Mouse (Mus musculus) kidney, postnatal 0 days (tissue): ENCODE data around the gene Ambra1. TPM values are rescaled to one million over a fixed set of nuclear protein-coding genes. Genes with fewer than 3 reads are reported as not detected.

Experiments
- ATAC-seq: fragments of 200-750 bp; cut with Nextera tagmentation; replicated peaks from 2 replicates; pipeline ENCODE4 v1.8.0; 2017; ENCODE audit warnings: low read depth, moderate number of reproducible peaks, moderate TSS enrichment, moderate library complexity; ENCODE audit not compliant: low FRiP score
- DNase-seq: peaks from one replicate; pipeline ENCODE4 v3.0.0-alpha.2; 2016; ENCODE audit warnings: low spot score
- H3K27ac ChIP-seq: fragments of 300-500 bp; sonication (generic); 2 replicates; pipeline ENCODE4 v1.5.1; 2014; ENCODE audit warnings: mild to moderate bottlenecking
- H3K27me3 ChIP-seq: fragments of 300-500 bp; sonication (generic); 2 replicates; pipeline ENCODE4 v1.6.1; 2014; ENCODE audit warnings: low read length, mixed read lengths; ENCODE audit not compliant: insufficient read depth
- H3K36me3 ChIP-seq: fragments of 300-500 bp; sonication (generic); 2 replicates; pipeline ENCODE4 v1.6.1; 2014; ENCODE audit warnings: low read length, mixed read lengths; ENCODE audit not compliant: insufficient read depth
- H3K4me1 ChIP-seq: fragments of 300-500 bp; sonication (generic); replicated peaks from 2 replicates; pipeline ENCODE4 v1.6.1; 2014; ENCODE audit warnings: antibody characterized with exemption, low read length, mixed read lengths; ENCODE audit not compliant: insufficient read depth
- H3K4me2 ChIP-seq: fragments of 300-500 bp; sonication (generic); 2 replicates; pipeline ENCODE4 v1.6.1; 2014; ENCODE audit warnings: mild to moderate bottlenecking, low read length, moderate library complexity, mixed read lengths
- H3K4me3 ChIP-seq: fragments of 300-500 bp; sonication (generic); replicated peaks from 2 replicates; pipeline ENCODE4 v1.5.1; 2014; ENCODE audit warnings: low read depth, low read length
- H3K9ac ChIP-seq: fragments of 300-500 bp; sonication (generic); 2 replicates; pipeline ENCODE4 v1.6.1; 2014; ENCODE audit warnings: low read depth, low read length
- H3K9me3 ChIP-seq: fragments of 300-500 bp; sonication (generic); replicated peaks from 2 replicates; pipeline ENCODE4 v1.6.1; 2016; ENCODE audit warnings: low read length, inconsistent platforms, mixed read lengths
- CTCF ChIP-seq: IDR thresholded peaks from 2 replicates; pipeline ENCODE4 v1.5.1; 2016; ENCODE audit warnings: antibody characterized with exemption, low read depth, mild to moderate bottlenecking, moderate library complexity
- whole genome bisulfite sequencing: fragments of 180-500 bp; shearing (Covaris S2); extraction: QIAGEN DNeasy Blood & Tissue Kit; methylation state at CpG from one replicate; pipeline ENCODE4 v1.1.7; 2014; 5-methylcytosine and 5-hydroxymethylcytosine counted together
- polyA plus RNA-seq: library from polyadenylated mRNA; unstranded; fragments of >200 nt; fragmentation: Nextera tagmentation; extraction: Ambion mirVana; gene quantifications from 2 replicates; pipeline ENCODE4 v1.2.1, GENCODE M21; 2015

Gene Ambra1
- polyA plus RNA-seq, 1 experiment from 2014 or later, result 10.4 TPM

- WGBS, result 87% methylated on average over 3 of the region's 3 CpGs
- no peak for TF ChIP-seq CTCF
- DNase-seq (no peak), ATAC-seq (no peak)
- Histone ChIP-seq H3K36me3 (no peaks in the 10 kb centered on the region), H3K4me1 (0 out of 2 replicates have a peak, but pooled peaks cover 3% of the 10 kb centered on the region), H3K4me3 (no peak overlapping the region), H3K27ac (no peak overlapping the region), H3K9me3 (no peaks in the 10 kb centered on the region), H3K9ac (no peak overlapping the region), H3K4me2 (no peak overlapping the region), H3K27me3 (no peaks in the 10 kb centered on the region)
Observed at GRCm38 (mm10) chr2:91727011-91727410, 2.9 kb upstream of the Ambra1 start.

GRCm38 (mm10) chr2:91729571-91729970 lies 363 bp upstream of the Ambra1 start:
- 0 out of 2 replicates have a peak, but pooled peaks cover 3% of the 10 kb centered on the region for H3K4me1 ChIP-seq
- no peak for TF ChIP-seq CTCF
- DNase-seq (no peak), ATAC-seq (peak; percentile 33; the same call in 1 of the 2 replicates)
- H3K9ac ChIP-seq, result no peak overlapping the region
- 15% methylated on average over 4 of the region's 4 CpGs for WGBS
- peak overlapping the region; percentile 72 for H3K4me2 ChIP-seq
- no peaks in the 10 kb centered on the region for H3K9me3 ChIP-seq
- no peaks in the 10 kb centered on the region for H3K27me3 ChIP-seq
- H3K27ac ChIP-seq, result no peak overlapping the region
- H3K36me3 ChIP-seq, result no peaks in the 10 kb centered on the region
- H3K4me3 ChIP-seq, result peak overlapping the region; percentile 99

GRCm38 (mm10) chr2:91735221-91735620 lies 5.3 kb downstream of the Ambra1 start:
- TF ChIP-seq CTCF, result no peak

GRCm38 (mm10) chr2:91739586-91739985 lies 9.7 kb downstream of the Ambra1 start:
- H3K27me3 ChIP-seq, result no peaks in the 10 kb centered on the region
- H3K9me3 ChIP-seq, result no peaks in the 10 kb centered on the region
- WGBS, result 96% methylated on average over 1 of the region's 1 CpGs
- H3K4me2 ChIP-seq, result no peak overlapping the region
- no peaks in the 10 kb centered on the region for H3K4me1 ChIP-seq
- H3K4me3 ChIP-seq, result no peak overlapping the region
- ATAC-seq (no peak), DNase-seq (no peak)
- H3K27ac ChIP-seq, result no peak overlapping the region
- no peak for TF ChIP-seq CTCF
- H3K36me3 ChIP-seq, result no peaks in the 10 kb centered on the region
- H3K9ac ChIP-seq, result no peak overlapping the region

More at GRCm38 (mm10) chr2:91735221-91735620, 5.3 kb downstream of the Ambra1 start:
- Histone ChIP-seq H3K4me3 (no peak overlapping the region), H3K36me3 (no peaks in the 10 kb centered on the region), H3K27ac (no peak overlapping the region), H3K27me3 (no peaks in the 10 kb centered on the region), H3K9me3 (no peaks in the 10 kb centered on the region), H3K9ac (no peak overlapping the region), H3K4me1 (0 out of 2 replicates have a peak, but pooled peaks cover 3% of the 10 kb centered on the region), H3K4me2 (no peak overlapping the region)
- WGBS, result 88% methylated on average over 5 of the region's 5 CpGs
- ATAC-seq (no peak), DNase-seq (no peak)

GRCm38 (mm10) chr2:91744686-91745085 lies 14.8 kb downstream of the Ambra1 start:
- no peak overlapping the region for H3K4me2 ChIP-seq
- H3K9ac ChIP-seq, result no peak overlapping the region
- H3K36me3 ChIP-seq, result no peaks in the 10 kb centered on the region
- no peak for DNase-seq
- H3K9me3 ChIP-seq, result no peaks in the 10 kb centered on the region
- H3K27ac ChIP-seq, result no peak overlapping the region
- TF ChIP-seq CTCF, result no peak
- ATAC-seq, result no peak
- WGBS, result 92% methylated on average over 5 of the region's 5 CpGs
- no peak overlapping the region for H3K4me3 ChIP-seq
- H3K4me1 ChIP-seq, result 0 out of 2 replicates have a peak, but pooled peaks cover 1% of the 10 kb centered on the region
- no peaks in the 10 kb centered on the region for H3K27me3 ChIP-seq

GRCm38 (mm10) chr2:91749811-91750261 lies 19.9 kb downstream of the Ambra1 start:
- no peak for TF ChIP-seq CTCF
- Histone ChIP-seq H3K4me1 (0 out of 2 replicates have a peak, but pooled peaks cover 4% of the 10 kb centered on the region), H3K4me2 (no peak overlapping the region), H3K4me3 (no peak overlapping the region), H3K27ac (no peak overlapping the region), H3K27me3 (no peaks in the 10 kb centered on the region), H3K9me3 (no peaks in the 10 kb centered on the region), H3K9ac (no peak overlapping the region), H3K36me3 (no peaks in the 10 kb centered on the region)
- DNase-seq, result no peak
- ATAC-seq, result no peak
- 42% methylated on average over 2 of the region's 2 CpGs for WGBS
